Mouse (Mus musculus): ENCODE results near the gene Cc2d1a.

The Cc2d1a gene

GRCm38 (mm10) chr8:84147769-84148530, at the start of gene Cc2d1a, which contains the start of gene 4930432K21Rik:
Cc2d1a (minus strand) TSS chr8:84147936.
4930432K21Rik (plus strand) TSS chr8:84148025.
- DNase-seq (ENCODE audit: extremely low read depth, insufficient read length, low spot score): peak; percentile 84

GRCm38 (mm10) chr8:84197141-84197921, 49.6 kb upstream of the Cc2d1a start:
- peak; percentile 89 for DNase-seq (ENCODE audit: extremely low read depth, insufficient read length, low spot score)

GRCm38 (mm10) chr8:84194224-84194743, 46.5 kb upstream of the Cc2d1a start:
- no peak for DNase-seq (ENCODE audit: extremely low read depth, insufficient read length, low spot score)

- DNase-seq (ENCODE audit: extremely low read depth, insufficient read length, low spot score): no peak
Measured at GRCm38 (mm10) chr8:84193566-84193965, 45.8 kb upstream of the Cc2d1a start.

GRCm38 (mm10) chr8:84193161-84193560, 45.4 kb upstream of the Cc2d1a start:
- DNase-seq (ENCODE audit: extremely low read depth, insufficient read length, low spot score): no peak

- DNase-seq (ENCODE audit: extremely low read depth, insufficient read length, low spot score): peak; percentile 82
Measured at GRCm38 (mm10) chr8:84192555-84192954, 44.8 kb upstream of the Cc2d1a start.

- DNase-seq (ENCODE audit: extremely low read depth, insufficient read length, low spot score): peak; percentile 98
Measured at GRCm38 (mm10) chr8:84192023-84192422, 44.3 kb upstream of the Cc2d1a start.

GRCm38 (mm10) chr8:84190191-84190867, 42.6 kb upstream of the Cc2d1a start:
- DNase-seq (ENCODE audit: extremely low read depth, insufficient read length, low spot score): no peak

- DNase-seq (ENCODE audit: extremely low read depth, insufficient read length, low spot score): peak; percentile 77
Measured at GRCm38 (mm10) chr8:84189603-84190002, 41.9 kb upstream of the Cc2d1a start.

GRCm38 (mm10) chr8:84188671-84189070, 40.9 kb upstream of the Cc2d1a start:
- no peak for DNase-seq (ENCODE audit: extremely low read depth, insufficient read length, low spot score)

GRCm38 (mm10) chr8:84187065-84187755, 39.5 kb upstream of the Cc2d1a start:
- DNase-seq (ENCODE audit: extremely low read depth, insufficient read length, low spot score): peak; percentile 61

- peak; percentile 62 for DNase-seq (ENCODE audit: extremely low read depth, insufficient read length, low spot score)
Measured at GRCm38 (mm10) chr8:84186547-84186946, 38.8 kb upstream of the Cc2d1a start.

GRCm38 (mm10) chr8:84185117-84185516, 37.4 kb upstream of the Cc2d1a start, which contains the start of gene Nanos3:
Nanos3 (minus strand) TSS chr8:84185217.
- no peak for DNase-seq (ENCODE audit: extremely low read depth, insufficient read length, low spot score)

- no peak for DNase-seq (ENCODE audit: extremely low read depth, insufficient read length, low spot score)
Measured at GRCm38 (mm10) chr8:84184085-84185043, 36.6 kb upstream of the Cc2d1a start.

GRCm38 (mm10) chr8:84183261-84184084, 35.7 kb upstream of the Cc2d1a start:
- DNase-seq (ENCODE audit: extremely low read depth, insufficient read length, low spot score): peak; percentile 57

GRCm38 (mm10) chr8:84182833-84183232, 35.1 kb upstream of the Cc2d1a start:
- DNase-seq (ENCODE audit: extremely low read depth, insufficient read length, low spot score): no peak

GRCm38 (mm10) chr8:84180530-84181190, 32.9 kb upstream of the Cc2d1a start:
- no peak for DNase-seq (ENCODE audit: extremely low read depth, insufficient read length, low spot score)

GRCm38 (mm10) chr8:84179946-84180345, 32.2 kb upstream of the Cc2d1a start:
- no peak for DNase-seq (ENCODE audit: extremely low read depth, insufficient read length, low spot score)

Data from 3134 (cell line).